Mouse (Mus musculus) neural tube, embryonic 11.5 days (tissue): ENCODE measurements around the gene Spag6. TPM values are rescaled to one million over a fixed set of nuclear protein-coding genes. Genes with fewer than 3 reads are reported as not detected.

Source experiments
- ATAC-seq: fragments of 200-750 bp; cut with Nextera tagmentation; 2 replicates; pipeline ENCODE4 v1.8.0; 2017; ENCODE audit warnings: moderate number of reproducible peaks, mild to moderate bottlenecking, moderate TSS enrichment, moderate library complexity; ENCODE audit not compliant: insufficient read depth, low FRiP score, low TSS enrichment
- DNase-seq: peaks from one replicate; pipeline ENCODE4 v3.0.0-alpha.2; 2015; ENCODE audit warnings: low spot score
- H3K27ac ChIP-seq: fragments of 300-500 bp; sonication (generic); 2 replicates; pipeline ENCODE4 v1.5.1; 2014; ENCODE audit warnings: low read depth, mild to moderate bottlenecking, low read length
- H3K27me3 ChIP-seq: fragments of 300-500 bp; sonication (generic); 2 replicates; pipeline ENCODE4 v1.6.1; 2014; ENCODE audit warnings: mild to moderate bottlenecking, low read length, mixed read lengths; ENCODE audit not compliant: control insufficient read depth, insufficient read depth
- H3K36me3 ChIP-seq: fragments of 300-500 bp; sonication (generic); 2 replicates; pipeline ENCODE4 v1.6.1; 2014; ENCODE audit warnings: mild to moderate bottlenecking, low read length, moderate library complexity, mixed read lengths; ENCODE audit not compliant: control insufficient read depth, insufficient read depth
- H3K4me1 ChIP-seq: fragments of 300-500 bp; sonication (generic); 2 replicates; pipeline ENCODE4 v1.6.1; 2014; ENCODE audit warnings: low read length, mixed read lengths; ENCODE audit not compliant: control insufficient read depth, insufficient read depth
- H3K4me2 ChIP-seq: fragments of 300-500 bp; sonication (generic); 2 replicates; pipeline ENCODE4 v1.6.1; 2014; ENCODE audit warnings: low read depth, mild to moderate bottlenecking, moderate library complexity
- H3K4me3 ChIP-seq: fragments of 300-500 bp; sonication (generic); 2 replicates; pipeline ENCODE4 v1.5.1; 2014; ENCODE audit warnings: low read depth, low read length
- H3K9ac ChIP-seq: fragments of 300-500 bp; sonication (generic); 2 replicates; pipeline ENCODE4 v1.6.1; 2014; ENCODE audit warnings: mild to moderate bottlenecking, low read length
- H3K9me3 ChIP-seq: fragments of 300-500 bp; sonication (generic); 2 replicates; pipeline ENCODE4 v1.6.1; 2016; ENCODE audit warnings: low read length; ENCODE audit not compliant: control insufficient read depth
- WGBS: fragments of 180-500 bp; shearing (Covaris S2); extraction: QIAGEN DNeasy Blood & Tissue Kit; methylation state at CpG from one replicate; pipeline ENCODE4 v1.1.7; 2014; 5-methylcytosine and 5-hydroxymethylcytosine counted together
- polyA plus RNA-seq: library from polyadenylated mRNA; unstranded; fragments of >200 nt; fragmentation: Nextera tagmentation; extraction: Ambion mirVana; gene quantifications from 2 replicates; pipeline ENCODE4 v1.2.1, GENCODE M21; 2014

Gene Spag6
- polyA plus RNA-seq, 1 experiment from 2014 or later: 0.21 TPM

DNA sequence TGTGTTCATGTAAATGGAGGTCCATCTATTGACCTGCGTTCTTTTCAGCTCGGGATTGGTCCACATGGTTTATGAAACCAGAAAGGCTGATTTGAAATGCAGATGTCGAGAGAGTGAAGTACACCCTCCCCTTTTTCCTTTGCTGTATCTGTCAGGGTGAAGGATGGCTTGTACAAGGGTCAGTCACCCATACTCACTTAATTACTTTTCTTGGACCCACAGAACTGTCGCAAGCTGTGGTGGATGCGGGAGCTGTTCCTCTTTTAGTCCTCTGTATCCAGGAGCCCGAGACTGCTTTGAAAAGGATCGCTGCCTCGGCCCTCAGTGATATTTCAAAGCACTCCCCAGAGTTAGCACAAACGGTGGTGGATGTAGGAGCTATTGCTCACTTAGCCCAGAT, 37.9 kb downstream of the Spag6 start:
- no peaks in the 10 kb centered on the region for H3K9me3 ChIP-seq
- no peak overlapping the region for H3K27ac ChIP-seq
- H3K27me3 ChIP-seq: no peaks in the 10 kb centered on the region
- no peak overlapping the region for H3K4me2 ChIP-seq
- WGBS: 11% methylated on average over 9 of the region's 9 CpGs
- no peak overlapping the region for H3K9ac ChIP-seq
- H3K4me3 ChIP-seq: no peak overlapping the region
- no peaks in the 10 kb centered on the region for H3K36me3 ChIP-seq
- ATAC-seq (peak; percentile 92), DNase-seq (peak; percentile 63)
- H3K4me1 ChIP-seq: no peaks in the 10 kb centered on the region

DNA sequence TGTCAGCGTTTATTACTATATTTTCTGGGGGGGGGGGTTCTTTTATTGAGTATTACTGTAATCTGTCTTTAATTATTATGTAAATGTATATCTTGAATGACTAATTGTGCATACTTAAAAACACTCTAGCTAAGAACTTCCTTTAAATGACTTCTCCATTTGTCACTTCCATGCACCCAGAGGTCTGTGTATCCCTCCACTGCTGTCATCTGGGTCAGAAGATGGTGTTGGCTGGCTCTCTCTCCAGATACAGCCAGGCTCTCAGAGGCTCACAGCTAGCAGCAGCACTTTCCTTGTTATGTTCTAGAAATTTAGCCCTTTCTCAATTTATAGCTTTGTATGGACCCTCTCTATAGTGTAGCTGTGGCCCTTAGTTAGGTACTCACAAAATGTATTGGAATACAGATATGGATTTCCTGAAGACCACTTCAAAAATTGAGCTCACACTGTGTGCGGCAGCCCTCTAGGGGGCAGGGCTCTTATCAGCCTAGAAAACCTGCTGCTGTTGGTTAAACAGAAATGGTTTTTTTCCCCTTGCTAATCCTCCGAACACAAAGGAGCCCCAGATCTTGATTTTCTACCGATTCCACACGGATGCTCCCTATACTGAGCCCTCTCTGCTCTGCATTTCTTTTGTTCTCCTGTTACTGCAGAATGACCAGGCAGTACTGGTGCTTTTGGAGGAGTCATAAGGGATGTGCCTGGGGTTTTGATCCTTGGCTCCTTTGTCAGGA, 40.7 kb downstream of the Spag6 start:
- Histone ChIP-seq H3K4me1 (no peaks in the 10 kb centered on the region), H3K4me2 (no peak overlapping the region), H3K4me3 (no peak overlapping the region), H3K9ac (no peak overlapping the region), H3K9me3 (no peaks in the 10 kb centered on the region), H3K27ac (no peak overlapping the region), H3K36me3 (no peaks in the 10 kb centered on the region), H3K27me3 (no peaks in the 10 kb centered on the region)
- 57% methylated on average over 5 of the region's 5 CpGs for WGBS
- ATAC-seq: no peak
- no peak for DNase-seq

DNA sequence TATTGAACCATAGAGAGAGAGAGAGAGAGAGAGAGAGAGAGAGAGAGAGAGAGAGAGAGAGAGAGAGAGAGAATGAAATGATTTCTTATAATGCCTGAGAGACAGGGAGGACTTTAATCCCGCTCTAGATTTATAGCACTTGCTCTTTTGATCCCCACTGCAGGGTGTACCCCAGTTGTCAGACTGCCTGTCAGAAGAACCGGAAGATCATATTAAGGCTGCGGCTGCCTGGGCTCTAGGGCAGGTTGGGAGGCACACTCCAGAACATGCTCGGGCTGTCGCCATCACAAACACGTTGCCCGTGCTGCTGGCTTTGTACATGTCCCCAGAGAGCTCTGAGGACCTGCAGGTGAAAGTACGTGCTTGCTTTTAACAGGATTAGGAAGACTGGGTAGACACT, 43.2 kb downstream of the Spag6 start:
- Histone ChIP-seq H3K9me3 (no peaks in the 10 kb centered on the region), H3K4me3 (no peak overlapping the region), H3K4me2 (no peak overlapping the region), H3K36me3 (no peaks in the 10 kb centered on the region), H3K27me3 (no peaks in the 10 kb centered on the region), H3K27ac (no peak overlapping the region), H3K4me1 (no peaks in the 10 kb centered on the region), H3K9ac (no peak overlapping the region)
- ATAC-seq (no peak), DNase-seq (no peak)
- 50% methylated on average over 8 of the region's 8 CpGs for WGBS

DNA sequence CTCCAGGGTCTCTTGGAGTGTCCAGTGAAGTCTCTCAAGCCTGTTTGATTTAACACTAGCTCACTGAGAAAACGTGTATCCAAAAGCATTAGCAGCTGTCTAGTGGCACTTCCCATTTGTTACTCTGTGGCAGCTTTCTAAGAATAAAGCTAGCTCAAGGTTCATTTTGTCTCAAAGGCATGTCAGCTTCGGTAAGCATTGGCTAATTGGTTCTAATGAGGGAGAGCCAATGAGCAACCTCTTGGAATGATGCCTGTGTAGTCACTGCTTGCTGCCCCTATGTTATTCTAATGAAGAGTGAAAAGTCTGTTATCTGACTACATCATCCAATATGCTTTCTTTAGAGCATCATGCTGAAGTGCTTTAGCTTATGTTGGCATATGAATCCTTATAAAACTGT, 45.4 kb downstream of the Spag6 start:
- Histone ChIP-seq H3K9ac (no peak overlapping the region), H3K9me3 (no peaks in the 10 kb centered on the region), H3K4me2 (no peak overlapping the region), H3K4me3 (no peak overlapping the region), H3K27ac (no peak overlapping the region), H3K36me3 (no peaks in the 10 kb centered on the region), H3K4me1 (no peaks in the 10 kb centered on the region), H3K27me3 (no peaks in the 10 kb centered on the region)
- ATAC-seq: no peak
- DNase-seq: no peak
- 45% methylated on average over 2 of the region's 2 CpGs for WGBS

DNA sequence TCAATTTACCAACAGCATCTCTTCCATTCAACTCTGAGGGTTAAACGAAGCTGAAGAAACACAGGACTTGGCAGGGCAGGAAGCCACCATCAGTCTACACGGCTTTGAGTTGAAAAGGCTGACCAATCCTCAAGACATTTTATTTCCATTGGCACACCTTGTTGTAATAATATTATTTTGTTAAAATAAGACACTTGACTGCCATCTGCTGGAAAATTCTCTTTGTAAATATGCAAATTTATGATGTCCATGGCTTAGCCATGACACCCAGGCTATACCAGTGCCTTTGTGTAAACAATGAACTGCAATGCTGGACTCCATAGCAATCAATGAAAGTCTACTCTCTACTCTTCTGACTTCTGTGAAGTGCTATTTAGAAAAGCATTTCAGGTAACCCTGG, 62.3 kb downstream of the Spag6 start:
- no peaks in the 10 kb centered on the region for H3K9me3 ChIP-seq
- no peak overlapping the region for H3K4me2 ChIP-seq
- no peak overlapping the region for H3K4me3 ChIP-seq
- no peak overlapping the region for H3K9ac ChIP-seq
- no peaks in the 10 kb centered on the region for H3K4me1 ChIP-seq
- no peaks in the 10 kb centered on the region for H3K27me3 ChIP-seq
- no peak overlapping the region for H3K27ac ChIP-seq
- DNase-seq: no peak
- no peaks in the 10 kb centered on the region for H3K36me3 ChIP-seq
- 69% methylated on average over 2 of the region's 2 CpGs for WGBS
- ATAC-seq: no peak

DNA sequence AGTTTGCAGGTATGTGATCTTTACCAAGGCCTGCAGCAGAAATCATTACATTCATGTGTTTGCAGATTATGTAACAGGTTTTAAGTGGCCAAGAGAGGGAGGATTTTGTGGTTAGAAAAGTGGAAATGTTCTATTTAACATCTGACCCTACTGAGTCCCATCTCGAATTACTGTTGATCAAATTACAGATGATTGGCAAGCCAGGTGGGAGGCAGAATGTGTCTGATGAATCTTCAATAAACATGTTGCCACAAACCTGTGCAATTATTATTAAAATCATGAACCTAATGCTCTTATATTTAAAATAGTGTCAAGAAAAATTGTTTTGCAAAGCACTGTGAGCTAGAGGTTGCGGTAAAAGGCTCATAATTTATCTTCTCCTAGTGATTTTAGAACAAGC, 71.0 kb downstream of the Spag6 start:
- no peak for ATAC-seq
- 77% methylated on average over 2 of the region's 2 CpGs for WGBS
- no peaks in the 10 kb centered on the region for H3K36me3 ChIP-seq
- no peak for DNase-seq
- peaks cover 5% of the 10 kb centered on the region; the same call in 1 of the 2 replicates for H3K4me1 ChIP-seq
- H3K4me3 ChIP-seq: no peak overlapping the region
- H3K27me3 ChIP-seq: no peaks in the 10 kb centered on the region
- H3K27ac ChIP-seq: no peak overlapping the region
- H3K4me2 ChIP-seq: no peak overlapping the region
- H3K9me3 ChIP-seq: no peaks in the 10 kb centered on the region
- H3K9ac ChIP-seq: no peak overlapping the region

DNA sequence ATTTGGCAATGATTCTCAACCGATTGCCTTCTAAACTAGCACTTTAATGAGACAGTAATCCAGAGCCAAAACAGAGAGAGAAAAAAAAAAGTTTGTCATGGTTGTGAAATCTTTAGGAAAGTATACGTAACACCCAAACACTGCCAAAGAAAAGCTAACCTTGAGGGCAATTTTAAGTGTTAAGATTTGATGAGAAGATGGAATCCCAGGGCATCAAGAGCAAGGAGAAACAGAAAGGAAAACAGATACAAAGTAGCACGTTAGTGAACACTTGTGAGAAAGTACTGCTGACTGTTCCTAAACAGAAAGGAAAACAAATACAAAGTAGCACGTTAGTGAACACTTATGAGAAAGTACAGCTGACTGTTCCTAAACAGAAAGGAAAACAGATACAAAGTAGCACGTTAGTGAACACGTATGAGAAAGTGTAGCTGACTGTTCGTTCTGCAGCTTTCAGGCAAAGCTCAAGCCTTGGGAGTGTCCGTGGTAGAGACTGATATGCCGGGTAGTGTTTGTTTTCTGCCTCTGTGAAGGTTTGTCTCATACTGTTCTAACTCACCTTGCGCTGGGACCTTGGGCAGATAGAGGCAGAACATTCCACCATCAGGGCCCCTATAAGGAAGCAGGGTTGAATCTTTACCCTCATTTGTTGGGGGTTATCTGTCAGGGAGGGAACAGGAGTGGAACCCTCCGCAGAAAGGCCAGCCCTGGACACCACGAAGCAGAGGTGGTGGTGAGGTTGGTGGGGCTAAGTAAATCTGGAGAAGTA, 71.8 kb downstream of the Spag6 start:
- no peak for DNase-seq
- Histone ChIP-seq H3K9ac (no peak overlapping the region), H3K36me3 (no peaks in the 10 kb centered on the region), H3K4me1 (peaks cover 5% of the 10 kb centered on the region; the same call in 1 of the 2 replicates), H3K9me3 (no peaks in the 10 kb centered on the region), H3K4me2 (no peak overlapping the region; the same call in 1 of the 2 replicates), H3K27ac (no peak overlapping the region), H3K27me3 (no peaks in the 10 kb centered on the region), H3K4me3 (no peak overlapping the region)
- 67% methylated on average over 12 of the region's 12 CpGs for WGBS
- no peak for ATAC-seq

DNA sequence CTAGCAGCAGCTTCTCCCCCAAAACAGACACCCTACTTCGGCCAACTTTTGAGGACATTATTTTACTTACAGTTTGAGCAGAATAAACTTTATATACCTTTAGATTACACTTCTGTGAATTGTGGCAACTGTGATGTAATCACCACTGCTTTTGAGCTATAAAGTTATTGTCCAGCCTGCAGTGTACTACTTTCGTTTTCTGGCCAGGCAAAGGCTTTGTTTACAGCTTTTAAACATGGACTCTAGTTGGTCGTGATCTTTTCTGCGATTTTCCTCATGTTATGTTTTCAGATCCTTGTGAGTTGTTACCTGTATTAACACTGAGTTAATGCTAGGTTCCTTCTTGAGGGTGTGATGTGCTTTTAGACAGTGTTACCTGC, 72.6 kb downstream of the Spag6 start:
- H3K27ac ChIP-seq: peak overlapping the region; percentile 96; the same call in 1 of the 2 replicates
- H3K4me1 ChIP-seq: peaks cover 5% of the 10 kb centered on the region; the same call in 1 of the 2 replicates
- 48% methylated on average over 4 of the region's 4 CpGs for WGBS
- H3K9me3 ChIP-seq: no peaks in the 10 kb centered on the region
- DNase-seq (no peak), ATAC-seq (0 out of 2 replicates have a peak, but pooled peaks have one; percentile 3)
- no peaks in the 10 kb centered on the region for H3K36me3 ChIP-seq
- H3K4me3 ChIP-seq: peak overlapping the region; percentile 64
- H3K9ac ChIP-seq: peak overlapping the region; percentile 98
- no peaks in the 10 kb centered on the region for H3K27me3 ChIP-seq
- H3K4me2 ChIP-seq: peak overlapping the region; percentile 56
